Mouse (Mus musculus) macrophage (primary cell): ENCODE data around the gene Zbtb7a. TPM values are rescaled to one million over a fixed set of nuclear protein-coding genes. Genes with fewer than 3 reads are reported as not detected.

Source experiments
- H3K27ac ChIP-seq: fragments of 350-480 bp; formaldehyde crosslinking; 2 replicates; pipeline ENCODE4 v1.9.0; 2021
- H3K36me3 ChIP-seq: fragments of 350-480 bp; formaldehyde crosslinking; 2 replicates; pipeline ENCODE4 v1.9.0; 2021; ENCODE audit errors: inconsistent target
- H3K4me3 ChIP-seq: fragments of 350-480 bp; formaldehyde crosslinking; 2 replicates; pipeline ENCODE4 v1.9.0; 2021; ENCODE audit errors: inconsistent target
- H3K79me2 ChIP-seq: fragments of 350-480 bp; formaldehyde crosslinking; 2 replicates; pipeline ENCODE4 v1.9.0; 2021; ENCODE audit errors: inconsistent target
- WGBS: methylation state at CpG from one replicate; pipeline ENCODE4 v1.1.7; 2026; ENCODE audit warnings: inconsistent platforms; ENCODE audit not compliant: missing documents; 5-methylcytosine and 5-hydroxymethylcytosine counted together
- polyA plus RNA-seq: library from polyadenylated mRNA; stranded (reverse); fragments of 250-400 nt; gene quantifications from 3 replicates; pipeline ENCODE4 v1.2.4, GENCODE M21; 2018; ENCODE audit warnings: inconsistent platforms

The Zbtb7a gene
- polyA plus RNA-seq, 1 experiment from 2014 or later, result 48.1 TPM

GRCm38 (mm10) chr10:81135831-81136705, 1.0 kb downstream of the Zbtb7a start:
- H3K4me3 ChIP-seq, result peak overlapping the region; percentile 67
- WGBS, result 2% methylated on average over 53 of the region's 86 CpGs
- peaks cover 32% of the 10 kb centered on the region for H3K79me2 ChIP-seq
- peak overlapping the region; percentile 92 for H3K27ac ChIP-seq
- no peaks in the 10 kb centered on the region for H3K36me3 ChIP-seq

- Histone ChIP-seq H3K27ac (peak overlapping the region; percentile 74), H3K36me3 (no peaks in the 10 kb centered on the region), H3K79me2 (peaks cover 39% of the 10 kb centered on the region), H3K4me3 (peak overlapping the region; percentile 43)
- WGBS, result 0% methylated on average over 28 of the region's 50 CpGs
Observed at GRCm38 (mm10) chr10:81136706-81137231, 1.7 kb downstream of the Zbtb7a start.

DNA sequence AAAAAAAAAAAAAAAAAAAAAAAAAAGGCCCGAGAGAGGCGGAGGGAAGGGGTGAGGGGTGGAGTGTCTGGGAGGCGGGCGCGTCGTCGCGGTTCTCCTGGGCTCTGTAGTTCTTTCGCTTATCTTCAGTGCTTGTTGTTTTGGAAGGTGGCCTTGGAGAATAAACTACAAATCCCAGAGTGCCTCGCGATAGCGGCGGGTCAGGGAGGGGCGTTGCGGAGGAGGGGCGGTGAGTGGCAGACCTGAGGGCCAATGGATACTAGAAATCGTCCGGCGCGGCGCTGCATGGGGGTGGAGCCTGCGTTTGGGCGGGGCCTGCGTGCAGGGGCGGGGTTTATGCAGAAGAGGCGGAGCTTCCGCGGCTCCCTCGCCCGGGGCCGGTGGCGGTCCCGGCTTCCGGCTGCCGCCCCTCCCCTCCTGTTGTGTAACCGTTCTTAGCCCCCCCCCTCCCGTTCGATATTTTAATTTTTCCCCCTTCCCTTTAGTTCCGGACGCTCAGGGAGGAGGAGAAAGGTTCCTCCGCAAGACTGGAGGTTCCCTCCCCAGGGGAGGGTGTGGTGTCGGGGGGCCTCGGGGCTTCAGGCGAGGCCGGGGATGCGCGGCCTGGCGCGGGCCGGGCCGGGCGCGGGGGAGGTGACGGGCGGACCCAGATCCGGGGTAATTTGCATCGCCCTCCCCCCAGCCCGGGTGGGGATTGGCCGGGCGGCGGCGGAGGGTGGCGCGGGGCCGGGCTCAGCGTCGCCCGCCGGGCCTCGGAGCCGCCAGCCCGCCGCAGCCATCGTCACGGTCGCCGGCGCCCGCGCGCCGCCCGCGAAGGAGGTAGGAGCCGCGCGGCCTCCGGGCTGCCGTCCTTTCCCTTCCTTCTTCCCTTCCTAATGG, 2.5 kb downstream of the Zbtb7a start:
- Histone ChIP-seq H3K36me3 (no peaks in the 10 kb centered on the region; the same call in 1 of the 2 replicates), H3K4me3 (peak overlapping the region; percentile 76), H3K27ac (peak overlapping the region; percentile 74), H3K79me2 (peaks cover 46% of the 10 kb centered on the region)
- under 1% methylated on average over 48 of the region's 89 CpGs for WGBS

- peak overlapping the region; percentile 76 for H3K4me3 ChIP-seq
- peak overlapping the region; percentile 74 for H3K27ac ChIP-seq
- H3K36me3 ChIP-seq, result no peaks in the 10 kb centered on the region; the same call in 1 of the 2 replicates
- H3K79me2 ChIP-seq, result peaks cover 54% of the 10 kb centered on the region
- WGBS, result 0% methylated on average over 22 of the region's 24 CpGs
Observed at GRCm38 (mm10) chr10:81138131-81138782, 3.2 kb downstream of the Zbtb7a start.

DNA sequence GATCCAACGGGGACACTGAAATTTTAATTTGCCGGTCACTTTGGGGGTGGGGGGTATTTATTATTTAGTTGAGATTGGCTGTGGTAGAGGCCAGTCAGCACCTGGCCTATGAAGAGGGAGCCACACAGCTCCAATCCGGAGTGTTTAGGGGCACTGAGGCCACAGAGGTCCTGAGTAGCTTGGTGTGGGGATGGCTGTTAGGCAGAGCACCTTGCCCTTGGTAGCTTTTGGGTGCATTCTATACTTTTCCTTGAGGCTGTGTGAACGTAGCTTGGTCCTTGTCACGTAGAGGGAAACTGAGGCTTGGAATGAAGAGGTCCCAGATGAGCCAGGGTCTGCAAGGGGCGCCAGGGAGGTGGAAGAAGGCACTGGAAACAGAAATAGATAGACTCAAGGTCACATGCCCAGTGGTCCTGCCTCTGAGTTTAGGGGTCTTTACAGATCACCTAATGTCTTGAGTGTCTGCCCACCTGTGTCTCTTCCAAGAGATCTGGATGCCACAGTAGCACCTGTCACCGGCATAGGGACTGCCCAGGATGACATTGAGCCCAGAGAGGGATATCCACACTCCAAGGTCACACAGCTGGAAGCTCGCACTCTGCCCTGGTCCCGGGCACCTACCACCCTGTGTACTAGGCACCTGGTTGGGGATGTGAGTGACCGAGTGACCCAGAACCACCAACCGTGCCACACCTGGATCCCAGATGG, 4.0 kb downstream of the Zbtb7a start:
- Histone ChIP-seq H3K79me2 (peaks cover 61% of the 10 kb centered on the region), H3K4me3 (peak overlapping the region; percentile 76), H3K27ac (peak overlapping the region; percentile 74), H3K36me3 (no peaks in the 10 kb centered on the region; the same call in 1 of the 2 replicates)
- 47% methylated on average over 11 of the region's 11 CpGs for WGBS

DNA sequence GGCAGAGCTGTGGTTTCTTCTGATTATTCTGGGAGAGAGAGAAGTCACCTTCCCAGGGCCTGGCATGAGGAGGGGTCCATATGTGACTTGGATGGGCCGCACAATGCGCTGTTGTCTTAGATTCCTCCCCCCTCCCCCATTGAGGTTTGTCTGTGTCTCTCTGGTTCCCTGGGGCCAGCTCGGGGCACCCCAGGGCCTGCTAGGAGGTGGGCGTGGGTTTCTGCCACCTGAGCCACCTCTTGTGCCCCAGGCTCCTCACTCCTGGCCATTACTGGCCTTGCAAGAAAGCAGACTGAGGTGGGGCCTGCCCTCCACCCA, 4.5 kb downstream of the Zbtb7a start:
- 64% methylated on average over 4 of the region's 4 CpGs for WGBS
- H3K27ac ChIP-seq, result no peak overlapping the region
- no peaks in the 10 kb centered on the region; the same call in 1 of the 2 replicates for H3K36me3 ChIP-seq
- peak overlapping the region; percentile 76 for H3K4me3 ChIP-seq
- H3K79me2 ChIP-seq, result peaks cover 66% of the 10 kb centered on the region

GRCm38 (mm10) chr10:81140005-81140404, 5.0 kb downstream of the Zbtb7a start:
- peaks cover 71% of the 10 kb centered on the region for H3K79me2 ChIP-seq
- 38% methylated on average over 7 of the region's 8 CpGs for WGBS
- peak overlapping the region; percentile 76 for H3K4me3 ChIP-seq
- H3K27ac ChIP-seq, result peak overlapping the region; percentile 34
- H3K36me3 ChIP-seq, result peaks cover 2% of the 10 kb centered on the region; the same call in 1 of the 2 replicates

GRCm38 (mm10) chr10:81140717-81141454, 5.9 kb downstream of the Zbtb7a start:
- WGBS, result 35% methylated on average over 9 of the region's 10 CpGs
- peaks cover 80% of the 10 kb centered on the region for H3K79me2 ChIP-seq
- H3K36me3 ChIP-seq, result peaks cover 10% of the 10 kb centered on the region; the same call in 1 of the 2 replicates
- H3K27ac ChIP-seq, result peak overlapping the region; percentile 34
- H3K4me3 ChIP-seq, result peak overlapping the region; percentile 76

GRCm38 (mm10) chr10:81141455-81142210, 6.6 kb downstream of the Zbtb7a start:
- Histone ChIP-seq H3K79me2 (peaks cover 88% of the 10 kb centered on the region), H3K4me3 (no peak overlapping the region), H3K36me3 (peaks cover 17% of the 10 kb centered on the region), H3K27ac (peak overlapping the region; percentile 34; the same call in 1 of the 2 replicates)
- WGBS, result 84% methylated on average over 7 of the region's 7 CpGs

GRCm38 (mm10) chr10:81142551-81142981, 7.5 kb downstream of the Zbtb7a start:
- peaks cover 26% of the 10 kb centered on the region for H3K36me3 ChIP-seq
- H3K79me2 ChIP-seq, result peaks cover 97% of the 10 kb centered on the region
- H3K4me3 ChIP-seq, result no peak overlapping the region
- H3K27ac ChIP-seq, result peak overlapping the region; percentile 34
- 20% methylated on average over 5 of the region's 5 CpGs for WGBS

DNA sequence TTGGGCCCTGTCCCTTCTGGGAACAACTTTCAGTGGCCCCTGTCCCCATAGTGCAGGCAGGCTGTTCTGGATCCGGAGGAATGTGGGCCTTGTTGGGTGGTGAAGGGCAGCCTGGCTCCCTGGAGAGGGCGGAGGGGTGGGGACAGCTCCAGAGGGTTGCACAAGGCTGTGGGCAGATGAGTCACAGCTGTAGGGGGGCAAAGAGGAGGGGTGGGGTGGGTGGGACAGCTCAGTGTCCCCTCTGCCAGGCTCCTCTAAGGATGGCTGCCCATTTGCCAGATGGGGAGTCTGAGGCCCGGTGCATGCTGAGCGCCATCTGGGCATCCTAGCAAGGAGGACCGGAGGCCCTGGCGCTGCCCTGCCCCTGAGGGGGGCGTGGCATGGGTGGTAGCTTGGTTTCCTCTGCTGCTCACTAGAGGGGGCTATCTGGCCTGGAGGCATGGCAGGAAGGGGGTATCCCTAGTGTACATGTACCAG, 8.2 kb downstream of the Zbtb7a start:
- peaks cover 29% of the 10 kb centered on the region for H3K36me3 ChIP-seq
- H3K4me3 ChIP-seq, result no peak overlapping the region
- WGBS, result 65% methylated on average over 7 of the region's 7 CpGs
- H3K27ac ChIP-seq, result peak overlapping the region; percentile 34
- peaks cover 100% of the 10 kb centered on the region for H3K79me2 ChIP-seq

DNA sequence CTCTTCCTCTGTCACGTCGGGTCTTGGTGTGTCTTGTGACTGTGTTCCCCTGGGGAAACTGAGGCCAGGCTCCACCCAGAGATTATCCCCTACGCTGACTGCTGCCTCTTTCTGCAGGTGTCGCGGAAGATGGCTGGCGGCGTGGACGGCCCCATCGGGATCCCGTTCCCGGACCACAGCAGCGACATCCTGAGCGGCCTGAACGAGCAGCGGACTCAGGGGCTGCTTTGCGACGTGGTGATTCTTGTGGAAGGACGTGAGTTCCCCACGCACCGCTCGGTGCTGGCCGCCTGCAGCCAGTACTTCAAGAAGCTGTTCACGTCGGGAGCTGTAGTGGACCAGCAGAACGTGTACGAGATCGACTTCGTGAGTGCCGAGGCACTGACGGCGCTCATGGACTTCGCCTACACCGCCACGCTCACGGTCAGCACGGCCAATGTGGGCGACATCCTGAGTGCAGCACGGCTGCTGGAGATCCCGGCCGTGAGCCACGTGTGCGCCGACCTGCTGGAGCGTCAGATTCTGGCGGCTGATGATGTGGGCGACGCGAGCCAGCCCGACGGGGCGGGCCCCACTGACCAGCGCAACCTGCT, 8.9 kb downstream of the Zbtb7a start:
- Histone ChIP-seq H3K79me2 (peaks cover 100% of the 10 kb centered on the region), H3K27ac (no peak overlapping the region), H3K36me3 (peaks cover 33% of the 10 kb centered on the region), H3K4me3 (no peak overlapping the region)
- 93% methylated on average over 49 of the region's 52 CpGs for WGBS
